Mouse (Mus musculus) Patski (cell line): ENCODE data around the gene Cyp27b1. TPM values are rescaled to one million over a fixed set of nuclear protein-coding genes. Genes with fewer than 3 reads are reported as not detected.
"Not testable (repeated sequence)": the region's sequence is repeated elsewhere in the genome, so short reads cannot be mapped to it uniquely, and the experiment has no call there.

Experiments used
- ATAC-seq: fragments of 100-300 bp; one replicate; pipeline ENCODE4 v1.8.0; 2021
- CTCF ChIA-PET: fragments of 350-600 bp; sonication (Branson Sonifier 250); formaldehyde crosslinking; loops from one replicate; lab custom pipeline; 2022; ENCODE audit warnings: inconsistent platforms; lab: Charles Lee
- POLR2A ChIA-PET: fragments of 350-600 bp; sonication (Branson Sonifier 250); formaldehyde crosslinking; loops from one replicate; lab custom pipeline; 2022; ENCODE audit warnings: antibody characterized with exemption, inconsistent platforms; lab: Charles Lee
- DNase-seq: peaks from one replicate; pipeline ENCODE4 v3.0.0-alpha.2; 2011; ENCODE audit warnings: low read depth, low spot score
- H3K27me3 ChIP-seq: fragments of 371-371 bp; one replicate; pipeline ENCODE4 v1.5.1; 2021
- CTCF ChIP-seq: fragments of 100-300 bp; IDR thresholded peaks from one replicate; pipeline ENCODE4 v1.5.1; 2021
- in situ Hi-C: fragments of 300-500 bp; cut with MboI; formaldehyde crosslinking; loops from 3 replicates; pipeline ENCODE4 v1.11.1; 2018; ENCODE audit warnings: low pct_unique_long_range_greater_than_20kb, mixed read lengths
- polyA plus RNA-seq: library from polyadenylated mRNA; unstranded; gene quantifications from one replicate; pipeline ENCODE4 v1.2.3, GENCODE M21; 2021

The Cyp27b1 gene
- polyA plus RNA-seq, 1 experiment from 2014 or later: 0.51 TPM

DNA sequence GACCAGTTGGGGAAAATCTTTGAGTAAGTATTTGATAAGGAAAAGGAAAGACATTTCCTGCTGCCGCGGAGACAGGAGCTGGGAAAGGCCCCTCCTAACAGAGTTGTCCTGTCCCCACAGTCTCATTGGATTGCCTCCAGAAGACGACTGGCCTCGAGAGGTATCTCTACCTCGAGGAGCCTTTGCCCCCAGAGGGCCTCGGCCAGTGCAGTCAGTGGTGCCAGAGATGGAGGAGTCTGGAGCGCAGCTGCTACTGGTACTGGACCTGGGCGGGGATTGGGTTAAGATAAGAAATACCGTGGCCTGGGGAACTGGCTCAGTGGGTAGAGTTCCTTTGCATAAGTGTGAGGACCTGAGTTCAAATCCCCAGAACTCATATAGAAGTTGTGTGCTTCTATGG is 17.9 kb downstream of the Cyp27b1 start:
- CTCF ChIA-PET: no interaction called here
- no peaks in the 10 kb centered on the region for H3K27me3 ChIP-seq
- POLR2A ChIA-PET: no interaction called here
- DNase-seq (no peak), ATAC-seq (no peak)
- TF ChIP-seq CTCF: no peak
- in situ Hi-C loops: loop anchor here (25.0 kb wide), 1 partner anchor 596 kb away; the partner anchor contains the start of genes Nab2 and Nemp1

DNA sequence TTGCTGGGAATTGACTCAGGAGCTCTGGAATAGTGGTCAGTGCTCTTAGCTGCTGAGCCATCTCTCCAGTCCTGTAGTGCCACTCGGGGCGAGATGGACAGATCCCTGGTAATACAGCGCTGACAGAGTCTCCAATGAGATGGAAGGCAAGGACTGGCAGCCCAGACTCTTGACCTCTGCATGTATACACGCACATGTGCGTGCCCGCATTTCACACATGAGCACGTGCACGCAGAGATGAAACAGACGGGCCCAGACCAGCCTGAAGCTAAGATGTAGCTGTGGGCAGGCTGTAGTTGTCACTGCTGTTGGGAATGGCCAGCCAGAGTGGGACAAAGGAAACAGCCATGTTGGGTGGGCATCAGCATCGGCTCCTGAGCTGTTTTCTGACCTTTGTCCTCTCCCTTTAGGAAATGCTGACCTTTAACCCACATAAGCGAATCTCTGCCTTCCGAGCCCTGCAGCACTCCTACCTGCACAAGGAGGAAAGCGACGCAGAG is 18.5 kb downstream of the Cyp27b1 start:
- in situ Hi-C loops: loop anchor here (25.0 kb wide), 1 partner anchor 596 kb away; the partner anchor contains the start of genes Nab2 and Nemp1
- no peaks in the 10 kb centered on the region for H3K27me3 ChIP-seq
- CTCF ChIA-PET: no interaction called here
- POLR2A ChIA-PET: no interaction called here
- DNase-seq: no peak
- ATAC-seq: no peak
- TF ChIP-seq CTCF: no peak

GRCm38 (mm10) chr10:127068360-127069038 is 20.4 kb downstream of the Cyp27b1 start:
- CTCF ChIA-PET: interaction anchor here (1.3 to 1.7 kb wide), 2 partner anchors 10 to 15 kb away, joined by 4 read pairs; no protein-coding TSS in a partner anchor
- no peaks in the 10 kb centered on the region for H3K27me3 ChIP-seq
- DNase-seq: no peak
- TF ChIP-seq CTCF: no peak
- in situ Hi-C loops: loop anchor here (25.0 kb wide), 1 partner anchor 594 kb away; the partner anchor contains the start of genes Nab2 and Nemp1
- ATAC-seq: no peak
- POLR2A ChIA-PET: no interaction called here

- peak; percentile 28 for ATAC-seq
Measured at GRCm38 (mm10) chr10:127069281-127070189, 21.5 kb downstream of the Cyp27b1 start.

DNA sequence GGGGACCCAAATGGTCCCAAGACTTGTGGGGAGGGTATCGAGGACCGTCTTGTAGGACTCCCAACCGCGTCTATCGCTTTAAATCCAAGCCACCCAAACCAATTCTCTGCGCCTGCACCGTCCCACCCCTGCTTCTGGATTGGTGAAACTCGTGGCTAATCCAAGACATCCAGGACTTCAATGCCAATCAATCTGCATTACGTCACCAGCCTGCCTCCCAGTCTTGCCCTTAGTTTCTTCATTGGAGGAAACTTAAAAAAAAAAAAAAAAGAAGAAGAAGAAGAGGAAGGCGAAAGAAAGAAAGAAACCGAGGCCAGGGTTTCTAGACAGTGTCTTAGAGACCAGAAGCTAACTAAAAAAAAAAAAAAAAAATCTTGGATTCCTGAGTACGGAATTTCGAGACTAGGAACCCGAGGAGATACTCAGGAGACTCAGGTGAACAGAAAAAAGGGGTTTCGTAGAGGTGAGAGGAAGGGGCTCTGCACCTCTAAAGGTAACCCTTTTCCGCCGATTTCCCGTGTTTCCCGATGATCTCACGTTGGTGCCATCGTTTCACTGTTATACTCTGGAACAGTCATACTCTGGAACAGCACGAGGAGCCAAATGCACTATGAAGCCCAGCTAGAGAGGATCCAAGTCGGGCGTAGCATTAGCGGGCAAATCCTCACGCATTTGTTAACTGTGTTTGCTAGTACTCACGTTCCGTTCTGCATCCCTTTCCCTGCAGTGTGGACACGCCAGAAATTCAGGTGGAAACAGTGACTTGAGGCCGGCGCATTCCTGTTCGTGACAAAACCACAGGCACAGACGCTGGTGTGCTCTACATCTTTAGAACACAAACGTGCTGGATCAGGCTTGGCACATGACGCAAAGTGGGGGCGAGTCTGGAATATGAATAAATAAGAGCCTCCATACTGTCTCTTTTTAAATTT is 22.4 kb downstream of the Cyp27b1 start, which contains the start of gene Tspan31:
Gene Tspan31 (minus strand): TSS at position 75 of the 932 bp plus-strand sequence.
- ChIA-PET POLR2A (interaction anchor here (0.6 to 1.5 kb wide), 3 partner anchors 8 to 1478 kb away, joined by 3 to 4 read pairs (median 4); partner anchors contain the start of genes Eef1akmt3 and Mettl1), CTCF (interaction anchor here (0.6 to 1.7 kb wide), 3 partner anchors 13 to 24 kb away, joined by 3 to 4 read pairs (median 3); no protein-coding TSS in a partner anchor)
- in situ Hi-C loops: loop anchor here (25.0 kb wide), 1 partner anchor 592 kb away; the partner anchor contains the start of genes Nab2 and Nemp1
- ATAC-seq (peak; percentile 86), DNase-seq (peak; percentile 75)
- TF ChIP-seq CTCF: no peak
- no peaks in the 10 kb centered on the region for H3K27me3 ChIP-seq

More at GRCm38 (mm10) chr10:127069281-127070189, 21.5 kb downstream of the Cyp27b1 start:
- TF ChIP-seq CTCF: no peak
- in situ Hi-C loops: loop anchor here (25.0 kb wide), 1 partner anchor 593 kb away; the partner anchor contains the start of genes Nab2 and Nemp1
- CTCF ChIA-PET: interaction anchor here (0.6 to 1.7 kb wide), 2 partner anchors 14 to 23 kb away, joined by 3 to 4 read pairs; no protein-coding TSS in a partner anchor
- no peak for DNase-seq
- no peaks in the 10 kb centered on the region for H3K27me3 ChIP-seq
- POLR2A ChIA-PET: interaction anchor here (1.5 kb wide), 1 partner anchor 28 kb away, joined by 4 read pairs; the partner anchor contains the start of genes Eef1akmt3 and Mettl1

DNA sequence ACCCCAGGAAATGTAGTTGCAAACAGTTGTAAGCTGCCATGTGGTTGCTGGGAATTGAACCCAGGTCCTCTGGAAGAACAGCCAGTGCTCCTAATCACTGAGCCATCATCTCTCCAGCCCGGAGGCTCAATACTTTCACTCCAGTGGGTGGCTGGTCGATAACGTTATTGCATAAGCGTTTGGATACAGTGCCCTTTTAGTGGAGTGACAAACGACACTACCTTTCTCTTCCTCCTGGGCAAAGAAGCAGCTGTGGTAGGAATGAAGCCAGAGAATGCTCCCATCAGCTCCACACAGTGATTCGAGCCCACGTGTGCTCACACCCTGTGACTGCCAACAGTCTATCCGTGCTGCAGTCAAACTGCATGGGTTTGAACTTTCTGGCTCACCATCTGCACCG is 23.2 kb downstream of the Cyp27b1 start:
- DNase-seq (no peak), ATAC-seq (no peak)

GRCm38 (mm10) chr10:127072270-127072669 is 24.2 kb downstream of the Cyp27b1 start:
- ATAC-seq, POLR2A ChIA-PET, CTCF ChIA-PET, H3K27me3 ChIP-seq, DNase-seq: not testable (repeated sequence)
- in situ Hi-C loops: loop anchor here (25.0 kb wide), 1 partner anchor 590 kb away; the partner anchor contains the start of genes Nab2 and Nemp1

More for the DNA sequence above, 23.2 kb downstream of the Cyp27b1 start:
- POLR2A ChIA-PET: no interaction called here
- in situ Hi-C loops: loop anchor here (25.0 kb wide), 1 partner anchor 591 kb away; the partner anchor contains the start of genes Nab2 and Nemp1
- no peaks in the 10 kb centered on the region for H3K27me3 ChIP-seq
- no peak for TF ChIP-seq CTCF
- CTCF ChIA-PET: interaction anchor here (1.1 to 1.2 kb wide), 2 partner anchors 12 to 13 kb away, joined by 3 read pairs; no protein-coding TSS in a partner anchor

DNA sequence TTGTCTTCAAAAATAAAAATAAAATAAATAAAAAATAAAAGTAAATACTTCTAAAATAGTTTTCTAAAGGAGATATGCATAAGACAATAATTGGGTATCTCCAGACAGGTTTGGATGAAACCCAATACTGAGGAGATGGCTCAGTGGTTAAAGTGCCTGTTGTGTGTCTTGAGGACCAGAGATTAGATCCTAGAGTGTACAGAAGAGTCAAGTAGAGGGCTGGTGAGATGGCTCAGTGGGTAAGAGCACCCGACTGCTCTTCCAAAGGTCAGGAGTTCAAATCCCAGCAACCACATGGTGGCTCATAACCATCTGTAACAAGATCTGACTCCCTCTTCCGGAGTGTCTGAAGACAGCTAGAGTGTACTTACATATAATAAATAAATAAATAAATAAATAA is 24.9 kb downstream of the Cyp27b1 start:
- POLR2A ChIA-PET, H3K27me3 ChIP-seq, DNase-seq, ATAC-seq: not testable (repeated sequence)
- in situ Hi-C loops: loop anchor here (25.0 kb wide), 1 partner anchor 589 kb away; the partner anchor contains the start of genes Nab2 and Nemp1
- CTCF ChIA-PET: interaction anchor here (0.9 kb wide), 1 partner anchor 10 kb away, joined by 3 read pairs; the partner anchor contains the start of gene Cdk4
